Mouse (Mus musculus) gastrocnemius, postnatal 36 days (tissue): ENCODE measurements around the gene Ak2. TPM values are rescaled to one million over a fixed set of nuclear protein-coding genes. Genes with fewer than 3 reads are reported as not detected.

Source experiments
- total RNA-seq, 2 experiments: library from RNA; stranded (reverse); gene quantifications; 2 replicates each; pipeline ENCODE4 v1.2.3; 2021

The Ak2 gene
- total RNA-seq, 2 experiments from 2014 or later, result 28.1 to 34.1 TPM

Other genes starting within 250 kb of the Ak2 start
- gene A3galt2, start 236.6 kb upstream of the Ak2 start, total RNA-seq, result under 1 TPM; 0.10 to 0.20 TPM
- 10 to 100 TPM in 1 of 2 experiments, 1 to 10 TPM in 1; 8.4 to 10.4 TPM for gene Zfp362, start 185.9 kb upstream of the Ak2 start, total RNA-seq
- under 1 TPM; 0.51 to 0.79 TPM for gene Trim62, start 108.4 kb upstream of the Ak2 start, total RNA-seq
- 1 to 10 TPM; 2.2 to 2.6 TPM for gene Azin2, start 29.5 kb upstream of the Ak2 start, total RNA-seq
- gene Rnf19b, start 66.3 kb downstream of the Ak2 start, total RNA-seq, result 10 to 100 TPM; 20.3 to 22.7 TPM
- gene Tmem54, start 113.6 kb downstream of the Ak2 start, total RNA-seq, result not detected
- not detected for gene Hpca, start 130.1 kb downstream of the Ak2 start, total RNA-seq
- gene Fndc5, start 145.0 kb downstream of the Ak2 start, total RNA-seq, result 10 to 100 TPM; 68.2 to 86.2 TPM
- gene S100pbp, start 197.8 kb downstream of the Ak2 start, total RNA-seq, result 1 to 10 TPM; 3.3 to 5.1 TPM
- 10 to 100 TPM; 38.0 to 39.8 TPM for gene Yars, start 197.8 kb downstream of the Ak2 start, total RNA-seq